Mouse (Mus musculus) hindbrain, embryonic 15.5 days (tissue): ENCODE measurements around the gene Cacna2d3. TPM values are rescaled to one million over a fixed set of nuclear protein-coding genes. Genes with fewer than 3 reads are reported as not detected.

Source experiments
- ATAC-seq: fragments of 200-750 bp; cut with Nextera tagmentation; 2 replicates; pipeline ENCODE4 v1.8.0; 2017; ENCODE audit warnings: low read depth, moderate number of reproducible peaks, moderate TSS enrichment; ENCODE audit not compliant: low FRiP score
- H3K27ac ChIP-seq: fragments of 300-500 bp; sonication (generic); replicated peaks from 2 replicates; pipeline ENCODE4 v1.5.1; 2015; ENCODE audit warnings: mild to moderate bottlenecking, inconsistent platforms
- H3K27me3 ChIP-seq: fragments of 300-500 bp; sonication (generic); 2 replicates; pipeline ENCODE4 v1.6.1; 2015; ENCODE audit warnings: control low read depth, inconsistent platforms
- H3K36me3 ChIP-seq: fragments of 300-500 bp; sonication (generic); 2 replicates; pipeline ENCODE4 v1.6.1; 2015; ENCODE audit warnings: control low read depth, inconsistent platforms
- H3K4me1 ChIP-seq: fragments of 300-500 bp; sonication (generic); replicated peaks from 2 replicates; pipeline ENCODE4 v1.6.1; 2015; ENCODE audit warnings: control low read depth, inconsistent platforms
- H3K4me2 ChIP-seq: fragments of 300-500 bp; sonication (generic); 2 replicates; pipeline ENCODE4 v1.6.1; 2015; ENCODE audit warnings: moderate library complexity, mild to moderate bottlenecking, inconsistent platforms
- H3K4me3 ChIP-seq: fragments of 300-500 bp; sonication (generic); 2 replicates; pipeline ENCODE4 v1.5.1; 2015; ENCODE audit warnings: mild to moderate bottlenecking, inconsistent platforms
- H3K9ac ChIP-seq: fragments of 300-500 bp; sonication (generic); 2 replicates; pipeline ENCODE4 v1.6.1; 2015; ENCODE audit warnings: inconsistent platforms
- H3K9me3 ChIP-seq: fragments of 300-500 bp; sonication (generic); 2 replicates; pipeline ENCODE4 v1.6.1; 2016; ENCODE audit warnings: control low read depth, inconsistent platforms
- WGBS: fragments of 180-500 bp; shearing (Covaris S2); methylation state at CpG from one replicate; pipeline ENCODE4 v1.1.7; 2015; 5-methylcytosine and 5-hydroxymethylcytosine counted together
- polyA plus RNA-seq: library from polyadenylated mRNA; unstranded; fragments of >200 nt; fragmentation: Nextera tagmentation; extraction: Ambion mirVana; gene quantifications from 2 replicates; pipeline ENCODE4 v1.2.1, GENCODE M21; 2015

Gene Cacna2d3
- polyA plus RNA-seq, 1 experiment from 2014 or later: 47.1 TPM

DNA sequence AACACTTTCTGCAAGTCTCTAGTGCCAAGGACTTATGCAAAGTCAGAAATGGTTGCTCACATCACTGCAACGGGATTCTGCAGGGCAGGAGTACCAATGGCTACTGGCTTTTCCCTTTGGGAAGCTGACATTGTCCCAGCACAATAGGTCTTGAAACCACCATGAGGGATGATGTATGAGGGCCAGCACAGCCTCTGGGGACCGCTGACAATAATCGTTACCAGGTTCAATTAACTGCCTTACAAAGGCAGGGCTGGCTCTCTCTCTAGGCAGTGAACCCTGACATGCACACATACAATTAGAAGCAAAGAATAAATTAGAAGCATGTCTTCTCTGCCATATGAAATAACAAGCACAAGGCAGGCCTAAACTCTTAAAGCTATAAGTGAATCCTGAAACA lies 272.5 kb downstream of the Cacna2d3 start:
- H3K27ac ChIP-seq: no peak overlapping the region; the same call in 1 of the 2 replicates
- no peak overlapping the region for H3K4me2 ChIP-seq
- no peak for ATAC-seq
- peaks cover 20% of the 10 kb centered on the region for H3K4me1 ChIP-seq
- no peaks in the 10 kb centered on the region for H3K36me3 ChIP-seq
- H3K27me3 ChIP-seq: no peaks in the 10 kb centered on the region
- no peaks in the 10 kb centered on the region for H3K9me3 ChIP-seq
- no peak overlapping the region for H3K9ac ChIP-seq
- H3K4me3 ChIP-seq: no peak overlapping the region
- 19% methylated on average over 3 of the region's 3 CpGs for WGBS

DNA sequence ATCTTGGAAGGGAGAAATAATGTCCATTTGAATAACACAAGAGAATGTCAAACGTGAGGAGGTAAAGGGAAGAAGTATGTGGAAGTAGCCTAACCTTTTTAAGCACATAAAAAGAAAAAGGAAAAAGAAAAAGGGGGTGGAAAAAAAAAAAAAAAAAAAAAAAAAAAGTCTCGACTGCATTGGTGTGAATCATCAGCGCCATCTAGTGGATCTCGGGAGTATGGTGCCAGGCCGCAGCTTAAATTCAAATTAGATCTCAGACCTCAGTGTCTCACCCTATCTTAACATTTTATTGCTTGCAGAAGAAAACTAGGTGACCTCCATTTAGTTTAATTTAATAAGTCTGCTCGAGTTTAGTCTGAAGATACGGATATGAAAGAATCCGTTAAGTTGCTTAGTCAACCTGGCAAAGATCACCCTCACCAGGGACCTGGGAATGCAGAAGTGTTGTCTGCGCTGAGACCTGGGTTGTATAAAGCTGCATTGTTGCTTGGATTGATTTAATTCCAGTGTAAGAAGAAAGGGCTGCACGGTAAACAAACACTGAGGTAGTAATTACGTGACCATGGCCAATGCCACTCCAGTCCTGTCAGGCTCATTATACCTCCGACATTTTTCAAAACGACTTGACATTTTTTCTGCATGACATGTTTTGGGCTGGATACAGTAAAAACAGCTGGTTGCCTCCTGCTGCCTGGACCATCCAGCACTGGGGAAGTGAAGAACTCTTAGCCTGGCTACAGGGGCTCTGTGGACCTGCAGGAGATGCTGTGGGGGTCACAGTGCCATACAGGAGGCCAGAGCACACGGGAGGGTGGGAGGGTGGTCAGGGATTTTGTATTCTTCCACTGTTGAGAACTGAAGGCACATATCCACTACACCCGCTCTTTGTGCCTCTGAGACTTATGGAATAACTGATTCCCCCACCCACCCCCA lies 278.3 kb downstream of the Cacna2d3 start:
- no peak overlapping the region for H3K9ac ChIP-seq
- peak overlapping the region; percentile 11 for H3K4me2 ChIP-seq
- peaks cover 30% of the 10 kb centered on the region for H3K4me1 ChIP-seq
- no peak overlapping the region for H3K4me3 ChIP-seq
- no peaks in the 10 kb centered on the region for H3K27me3 ChIP-seq
- peak overlapping the region; percentile 25; the same call in 1 of the 2 replicates for H3K27ac ChIP-seq
- peak; percentile 61; the same call in 1 of the 2 replicates for ATAC-seq
- no peaks in the 10 kb centered on the region for H3K36me3 ChIP-seq
- H3K9me3 ChIP-seq: no peaks in the 10 kb centered on the region
- WGBS: 18% methylated on average over 15 of the region's 15 CpGs

DNA sequence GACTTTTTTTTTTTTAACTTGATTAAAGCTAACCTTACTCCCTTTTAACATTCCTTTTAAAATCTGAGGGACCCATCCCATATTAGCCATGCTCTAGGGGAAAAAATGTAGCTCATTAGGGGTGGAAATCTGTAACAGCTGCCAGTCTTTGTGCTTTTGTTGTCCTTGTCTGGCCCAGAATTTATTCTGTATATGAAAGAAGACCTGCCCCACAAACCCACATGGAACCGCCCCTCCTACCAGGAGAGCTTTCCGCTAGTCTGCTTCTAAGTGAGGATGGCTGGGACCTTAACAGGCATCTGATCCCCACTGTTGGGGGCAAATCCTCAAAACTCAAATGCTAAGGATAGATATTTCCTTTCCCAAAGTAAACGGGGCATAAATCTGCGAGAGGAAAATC lies 279.2 kb downstream of the Cacna2d3 start:
- Histone ChIP-seq H3K9ac (no peak overlapping the region), H3K4me2 (peak overlapping the region; percentile 11), H3K9me3 (no peaks in the 10 kb centered on the region), H3K4me3 (no peak overlapping the region), H3K27ac (peak overlapping the region; percentile 25), H3K27me3 (no peaks in the 10 kb centered on the region), H3K4me1 (peaks cover 29% of the 10 kb centered on the region), H3K36me3 (no peaks in the 10 kb centered on the region)
- 13% methylated on average over 4 of the region's 4 CpGs for WGBS
- no peak for ATAC-seq

DNA sequence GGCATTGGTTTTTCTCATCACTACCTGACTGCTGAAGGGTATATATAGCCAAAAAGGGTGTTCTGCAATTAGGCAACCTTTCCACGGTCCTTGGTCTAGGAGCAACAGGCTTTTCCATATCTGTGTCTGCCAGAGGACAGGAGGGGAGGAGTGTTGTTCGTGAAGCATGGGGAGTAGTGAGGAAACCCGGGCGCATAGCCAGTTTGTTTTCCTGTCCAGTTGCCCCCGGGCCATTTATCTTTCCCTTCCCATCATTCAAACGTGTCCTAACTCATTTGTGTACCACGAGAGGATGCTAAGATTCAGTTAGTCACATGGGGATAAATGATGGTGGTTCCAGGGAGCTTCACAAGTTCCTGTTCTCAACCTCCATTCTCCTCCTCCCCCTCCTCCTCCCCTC lies 283.0 kb downstream of the Cacna2d3 start:
- H3K4me1 ChIP-seq: peaks cover 22% of the 10 kb centered on the region
- no peak overlapping the region for H3K27ac ChIP-seq
- no peaks in the 10 kb centered on the region for H3K27me3 ChIP-seq
- H3K4me3 ChIP-seq: no peak overlapping the region
- 69% methylated on average over 7 of the region's 7 CpGs for WGBS
- H3K4me2 ChIP-seq: no peak overlapping the region
- no peak overlapping the region for H3K9ac ChIP-seq
- H3K36me3 ChIP-seq: no peaks in the 10 kb centered on the region
- ATAC-seq: no peak
- no peaks in the 10 kb centered on the region for H3K9me3 ChIP-seq

DNA sequence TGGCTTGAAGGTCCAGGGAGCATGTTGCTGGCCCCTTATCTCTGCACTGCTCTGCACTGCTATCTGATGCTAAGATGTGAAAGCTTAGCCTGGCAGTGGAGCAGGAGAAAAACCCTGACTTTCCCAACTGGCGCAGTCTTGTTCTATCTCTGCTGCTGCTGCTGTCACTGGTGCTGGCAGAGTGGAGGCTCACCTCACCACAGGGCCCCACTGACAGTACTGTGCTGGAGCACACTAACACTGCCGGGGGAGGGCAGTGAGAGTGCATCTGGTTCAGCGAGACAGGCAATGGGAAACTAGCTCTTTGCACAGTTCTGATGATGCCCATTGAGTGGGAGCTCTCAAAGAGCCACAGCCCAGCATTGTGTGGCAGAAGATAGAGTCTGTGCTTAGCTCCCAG lies 283.4 kb downstream of the Cacna2d3 start:
- Histone ChIP-seq H3K4me3 (no peak overlapping the region), H3K36me3 (no peaks in the 10 kb centered on the region), H3K9ac (no peak overlapping the region), H3K27ac (no peak overlapping the region), H3K9me3 (no peaks in the 10 kb centered on the region), H3K27me3 (no peaks in the 10 kb centered on the region), H3K4me1 (peaks cover 18% of the 10 kb centered on the region), H3K4me2 (no peak overlapping the region)
- no peak for ATAC-seq
- 66% methylated on average over 3 of the region's 3 CpGs for WGBS

DNA sequence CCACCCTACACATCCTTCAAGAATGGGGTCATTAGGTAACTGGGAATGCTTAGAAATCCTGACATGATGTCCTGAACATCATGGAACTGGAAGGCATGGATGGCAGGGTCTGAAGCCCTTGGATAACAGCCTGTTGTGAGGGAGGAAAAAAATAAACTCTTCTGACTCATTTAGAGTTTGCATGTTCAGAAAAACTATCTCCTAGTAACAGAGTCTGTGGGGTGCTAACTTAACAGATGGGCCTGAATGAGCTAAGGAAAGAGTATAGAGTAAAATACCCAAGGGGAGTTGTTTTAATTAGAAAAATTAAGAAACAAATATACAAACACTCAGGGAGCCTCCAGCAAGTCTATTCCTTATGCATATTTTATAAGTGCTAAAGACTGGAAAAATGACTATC lies 286.5 kb downstream of the Cacna2d3 start:
- no peaks in the 10 kb centered on the region for H3K36me3 ChIP-seq
- H3K4me3 ChIP-seq: no peak overlapping the region
- H3K27ac ChIP-seq: peak overlapping the region; percentile 25; the same call in 1 of the 2 replicates
- H3K9me3 ChIP-seq: no peaks in the 10 kb centered on the region
- H3K4me1 ChIP-seq: no peaks in the 10 kb centered on the region; the same call in 1 of the 2 replicates
- H3K27me3 ChIP-seq: no peaks in the 10 kb centered on the region
- no peak overlapping the region for H3K9ac ChIP-seq
- no peak for ATAC-seq
- H3K4me2 ChIP-seq: no peak overlapping the region

DNA sequence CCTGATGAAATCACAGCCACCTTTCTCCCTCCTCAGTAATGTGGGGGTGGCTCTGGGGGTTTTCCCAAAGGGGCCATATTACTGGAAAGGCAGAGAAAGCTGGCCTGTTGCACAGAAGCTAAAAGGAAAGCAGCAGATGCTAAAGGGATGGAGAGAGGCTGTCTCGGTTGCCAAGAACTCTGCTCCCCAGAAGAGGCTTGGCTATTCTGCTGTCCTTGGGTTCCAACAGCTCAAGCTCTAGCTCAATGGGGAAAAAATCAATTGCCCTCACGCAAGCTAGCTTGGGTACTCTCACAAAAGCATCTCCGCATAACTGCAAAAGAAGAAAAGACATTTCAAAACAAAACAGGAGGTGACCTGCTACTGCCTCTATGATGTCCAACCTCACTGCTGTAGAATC lies 287.9 kb downstream of the Cacna2d3 start:
- Histone ChIP-seq H3K4me1 (no peaks in the 10 kb centered on the region; the same call in 1 of the 2 replicates), H3K4me3 (no peak overlapping the region), H3K9ac (no peak overlapping the region), H3K36me3 (no peaks in the 10 kb centered on the region), H3K27me3 (no peaks in the 10 kb centered on the region), H3K4me2 (no peak overlapping the region), H3K9me3 (no peaks in the 10 kb centered on the region), H3K27ac (no peak overlapping the region)
- WGBS: 65% methylated on average over 3 of the region's 3 CpGs
- ATAC-seq: no peak

DNA sequence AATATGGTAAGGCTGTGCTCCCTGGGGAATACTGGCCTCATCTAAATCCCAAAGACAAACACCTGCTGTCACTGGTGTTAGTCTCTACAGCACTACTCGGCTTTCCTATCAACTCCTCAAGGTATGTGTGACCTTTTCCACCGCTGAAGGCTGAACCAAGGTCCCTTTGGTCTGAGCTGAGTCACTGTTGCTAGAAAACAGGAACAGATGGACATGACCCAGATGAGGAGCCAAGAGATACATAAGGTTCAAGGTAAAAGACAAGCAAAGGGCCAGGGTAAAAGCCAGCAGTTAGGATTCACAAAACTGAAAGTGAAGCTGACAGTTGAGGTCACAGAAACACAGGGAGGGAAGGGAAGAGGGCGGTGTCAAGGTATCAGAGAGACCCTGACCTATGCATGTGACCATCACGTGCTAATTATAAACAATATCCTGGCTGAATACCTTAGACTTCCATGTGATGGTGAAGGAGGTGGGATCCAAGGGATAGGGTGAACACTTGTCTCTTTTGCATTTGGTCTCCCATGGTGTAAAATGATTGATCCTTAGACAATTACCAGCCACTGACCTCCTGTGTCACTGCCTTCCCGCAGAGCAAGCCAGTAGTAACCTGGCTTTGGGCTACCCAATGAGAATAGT lies 288.5 kb downstream of the Cacna2d3 start:
- no peak overlapping the region for H3K4me2 ChIP-seq
- no peak overlapping the region for H3K27ac ChIP-seq
- no peaks in the 10 kb centered on the region for H3K9me3 ChIP-seq
- H3K27me3 ChIP-seq: no peaks in the 10 kb centered on the region
- H3K36me3 ChIP-seq: no peaks in the 10 kb centered on the region
- H3K9ac ChIP-seq: no peak overlapping the region
- no peaks in the 10 kb centered on the region; the same call in 1 of the 2 replicates for H3K4me1 ChIP-seq
- 63% methylated on average over 5 of the region's 5 CpGs for WGBS
- no peak for ATAC-seq
- H3K4me3 ChIP-seq: no peak overlapping the region

DNA sequence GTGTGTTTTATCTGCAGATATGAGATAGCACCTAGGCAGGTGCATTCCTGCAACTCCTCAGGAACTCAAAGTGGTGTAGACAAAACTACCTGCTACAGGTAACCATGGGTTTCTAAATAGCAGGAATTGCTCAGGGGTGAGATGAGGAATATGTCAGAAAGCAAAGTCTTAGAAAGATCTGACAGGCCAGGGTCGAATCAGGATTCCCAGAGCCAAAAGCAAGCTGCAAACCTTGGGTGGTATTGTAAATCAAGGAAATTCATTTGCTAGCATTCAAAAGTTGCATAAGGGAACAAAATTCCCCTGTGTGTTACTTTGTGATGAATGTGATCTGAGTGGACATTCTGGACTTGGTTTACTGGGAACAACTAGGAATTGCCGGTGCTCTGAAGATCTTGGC lies 291.9 kb downstream of the Cacna2d3 start:
- H3K4me1 ChIP-seq: no peaks in the 10 kb centered on the region
- no peaks in the 10 kb centered on the region for H3K9me3 ChIP-seq
- H3K4me2 ChIP-seq: no peak overlapping the region
- H3K27ac ChIP-seq: no peak overlapping the region
- no peak overlapping the region for H3K4me3 ChIP-seq
- H3K9ac ChIP-seq: no peak overlapping the region
- no peak for ATAC-seq
- H3K27me3 ChIP-seq: no peaks in the 10 kb centered on the region
- no peaks in the 10 kb centered on the region for H3K36me3 ChIP-seq
- WGBS: 51% methylated on average over 2 of the region's 2 CpGs

DNA sequence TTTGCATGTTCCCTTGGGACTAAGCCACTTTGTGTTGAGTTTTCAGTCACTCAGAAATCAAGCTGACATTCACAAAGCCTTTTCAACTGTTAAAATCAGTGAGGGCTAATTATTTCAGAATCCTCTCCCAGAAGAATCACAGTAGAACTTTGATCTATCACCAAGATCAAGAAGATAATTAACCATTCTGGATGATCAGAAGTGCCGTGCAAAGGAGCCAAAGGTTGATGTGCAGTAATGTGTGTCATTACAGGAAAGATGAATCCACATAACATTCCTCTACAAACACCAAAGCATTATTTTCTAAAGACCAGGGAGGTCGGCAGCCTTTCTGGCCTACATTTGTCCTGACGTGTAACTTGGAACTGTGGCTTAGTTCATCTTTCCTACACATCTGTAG lies 296.0 kb downstream of the Cacna2d3 start:
- H3K4me1 ChIP-seq: no peaks in the 10 kb centered on the region
- ATAC-seq: no peak
- 77% methylated on average over 3 of the region's 3 CpGs for WGBS

DNA sequence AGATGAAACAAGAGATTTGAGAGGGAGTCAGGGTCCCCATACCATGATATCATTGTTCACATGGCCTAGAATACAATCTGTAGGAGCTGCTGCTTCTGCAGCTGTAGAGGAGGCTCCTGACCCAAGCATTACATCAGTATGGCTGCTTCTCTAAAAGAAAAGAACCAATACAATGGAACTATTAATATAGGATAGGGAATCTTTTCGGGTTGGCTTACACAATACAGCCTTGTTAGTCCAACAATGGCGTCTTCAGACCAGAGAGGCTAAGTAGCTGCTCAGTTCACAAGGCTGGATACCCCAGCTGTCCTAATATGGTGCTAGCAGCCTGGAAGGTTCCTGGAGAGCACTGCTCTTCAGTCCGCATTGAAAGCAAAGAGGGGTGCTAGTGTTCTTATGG lies 296.5 kb downstream of the Cacna2d3 start:
- Histone ChIP-seq H3K9me3 (no peaks in the 10 kb centered on the region), H3K9ac (no peak overlapping the region), H3K4me1 (no peaks in the 10 kb centered on the region), H3K27me3 (no peaks in the 10 kb centered on the region), H3K4me3 (no peak overlapping the region), H3K4me2 (no peak overlapping the region), H3K36me3 (no peaks in the 10 kb centered on the region), H3K27ac (no peak overlapping the region)
- 87% methylated on average over 3 of the region's 3 CpGs for WGBS
- ATAC-seq: no peak

More for the DNA sequence above, 296.0 kb downstream of the Cacna2d3 start:
- H3K36me3 ChIP-seq: no peaks in the 10 kb centered on the region
- H3K9me3 ChIP-seq: no peaks in the 10 kb centered on the region
- no peak overlapping the region for H3K4me2 ChIP-seq
- no peaks in the 10 kb centered on the region for H3K27me3 ChIP-seq
- no peak overlapping the region for H3K27ac ChIP-seq
- no peak overlapping the region for H3K4me3 ChIP-seq
- H3K9ac ChIP-seq: no peak overlapping the region

DNA sequence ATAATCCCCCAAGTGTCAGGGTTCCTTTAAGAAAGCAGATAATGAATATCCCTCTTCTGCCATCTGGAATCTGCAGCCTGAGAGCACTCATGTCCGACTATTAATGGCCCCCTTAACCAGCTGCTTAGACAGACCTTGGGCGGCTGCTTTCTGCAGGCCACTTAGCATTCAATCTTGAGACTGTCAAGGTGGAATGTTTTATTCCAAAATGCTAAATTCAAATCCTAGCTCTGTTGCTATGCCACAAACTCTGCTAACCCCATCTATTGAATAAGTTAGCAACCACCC lies 315.8 kb downstream of the Cacna2d3 start:
- Histone ChIP-seq H3K36me3 (no peaks in the 10 kb centered on the region), H3K4me2 (no peak overlapping the region), H3K9me3 (no peaks in the 10 kb centered on the region), H3K9ac (no peak overlapping the region), H3K27ac (no peak overlapping the region), H3K4me1 (peaks cover 11% of the 10 kb centered on the region), H3K4me3 (no peak overlapping the region), H3K27me3 (no peaks in the 10 kb centered on the region)
- WGBS: 22% methylated on average over 2 of the region's 2 CpGs
- ATAC-seq: no peak
